Mouse (Mus musculus): ENCODE results near the gene Sbf2. TPM values are rescaled to one million over a fixed set of nuclear protein-coding genes. Genes with fewer than 3 reads are reported as not detected.
"Not testable (repeated sequence)": the region's sequence is repeated elsewhere in the genome, so short reads cannot be mapped to it uniquely, and the experiment has no call there.

Sbf2 gene
- total RNA-seq, 2 experiments from 2014 or later, result 52.8 to 57.7 TPM

GRCm38 (mm10) chr7:110629892-110630666, 15.4 kb upstream of the Sbf2 start:
- DNase-seq, result peak; percentile 92

- peak; percentile 62 for DNase-seq
These were observed 14.1 kb upstream of the Sbf2 start for GRCm38 (mm10) chr7:110628611-110629354.

GRCm38 (mm10) chr7:110628273-110628600, 13.5 kb upstream of the Sbf2 start:
- DNase-seq, result no peak

- DNase-seq, result peak; percentile 89
These were observed 13.0 kb upstream of the Sbf2 start, which contains the start of gene Adm for GRCm38 (mm10) chr7:110627486-110628272. Gene Adm (plus strand): TSS chr7:110627661.

GRCm38 (mm10) chr7:110627099-110627482, 12.4 kb upstream of the Sbf2 start:
- no peak for DNase-seq

- DNase-seq, result no peak
These were observed 11.7 kb upstream of the Sbf2 start for GRCm38 (mm10) chr7:110626186-110627098.

GRCm38 (mm10) chr7:110625489-110625888, 10.8 kb upstream of the Sbf2 start:
- no peak for DNase-seq

GRCm38 (mm10) chr7:110624961-110625360, 10.2 kb upstream of the Sbf2 start:
- no peak for DNase-seq

- DNase-seq, result no peak
These were observed 9.3 kb upstream of the Sbf2 start for GRCm38 (mm10) chr7:110624067-110624466.

- DNase-seq, result no peak
These were observed 4.4 kb upstream of the Sbf2 start for GRCm38 (mm10) chr7:110619086-110619611.

- DNase-seq, result no peak
These were observed 1.1 kb upstream of the Sbf2 start for GRCm38 (mm10) chr7:110615792-110616191.

- peak; percentile 73 for DNase-seq
These were observed 469 bp upstream of the Sbf2 start for GRCm38 (mm10) chr7:110615151-110615631.

GRCm38 (mm10) chr7:110613381-110614132, 1.2 kb downstream of the Sbf2 start:
- no peak for DNase-seq

- DNase-seq, result no peak
These were observed 7.8 kb downstream of the Sbf2 start for GRCm38 (mm10) chr7:110606906-110607305.

- no peak for DNase-seq
These were observed 9.2 kb downstream of the Sbf2 start for GRCm38 (mm10) chr7:110605476-110605875.

GRCm38 (mm10) chr7:110597141-110597540, 17.6 kb downstream of the Sbf2 start:
- no peak for DNase-seq

GRCm38 (mm10) chr7:110593991-110594390, 20.7 kb downstream of the Sbf2 start:
- not testable (repeated sequence) for DNase-seq

- DNase-seq, result no peak
These were observed 27.0 kb downstream of the Sbf2 start for GRCm38 (mm10) chr7:110587721-110588120.

GRCm38 (mm10) chr7:110585250-110585649, 29.5 kb downstream of the Sbf2 start:
- no peak for DNase-seq

- DNase-seq, result no peak
These were observed 30.6 kb downstream of the Sbf2 start for GRCm38 (mm10) chr7:110584159-110584558.

Data from adrenal gland, postnatal 10 days (tissue).